Mouse (Mus musculus): ENCODE measurements around the gene Gabpb2.

- no peak for TF ChIP-seq CTCF (conservative IDR thresholded peaks at IDR 0.05; ENCODE audit: low read length)
- TF ChIP-seq POU5F1 (IDR thresholded peaks at IDR 0.05; ENCODE audit: borderline replicate concordance, low read length): no peak
- TF ChIP-seq NANOG (IDR thresholded peaks at IDR 0.05; ENCODE audit: borderline replicate concordance, low read length): no peak
Measured at GRCm38 (mm10) chr3:95181841-95182240, 35.9 kb downstream of the Gabpb2 start.

Data from E14TG2a.4 (cell line).